Mouse (Mus musculus): ENCODE results near the gene Zim1. TPM values are rescaled to one million over a fixed set of nuclear protein-coding genes. Genes with fewer than 3 reads are reported as not detected.

The Zim1 gene
- 9.5 and 12.7 TPM in 2 replicates for polyA plus RNA-seq (2016; fragmentation: Nextera tagmentation; extraction: Ambion mirVana)

- H3K27ac ChIP-seq (ENCODE audit: poor library complexity, severe bottlenecking): peak within 1 kb of the TSS; percentile 19; the same call in 1 of the 2 replicates
Observed at GRCm38 (mm10) chr7:6696241-6697045, at the start of gene Zim1. Zim1 (minus strand) TSS chr7:6696450.

DNA sequence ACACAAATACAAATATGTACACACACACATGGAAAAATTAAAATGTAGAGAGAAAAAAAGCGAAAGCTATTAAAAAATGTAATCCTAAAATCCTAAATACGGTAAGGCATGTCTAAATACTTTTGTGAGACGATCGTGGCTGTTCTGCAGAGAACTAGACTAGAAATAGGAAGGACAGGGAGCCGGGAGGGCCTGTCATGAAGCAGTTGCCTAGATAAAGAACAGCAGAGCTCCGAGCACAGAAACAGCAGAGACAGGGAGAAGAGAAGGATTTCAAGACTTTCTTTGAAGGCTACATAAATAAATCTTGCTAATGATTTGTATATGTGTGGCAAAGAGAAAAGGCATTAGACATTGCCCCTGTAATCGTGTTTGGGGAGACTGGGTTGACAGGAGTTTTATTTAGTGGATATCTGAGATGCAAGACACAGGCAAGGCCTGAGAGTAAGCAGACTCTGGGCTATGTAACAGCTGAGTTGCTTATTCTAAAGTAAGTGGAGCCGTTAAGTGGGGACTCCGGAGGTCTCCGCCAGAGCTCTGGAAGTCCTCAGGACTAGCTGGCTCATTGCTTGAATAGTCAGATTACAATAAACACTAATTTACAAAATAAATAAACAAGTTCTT is 48.1 kb upstream of the Zim1 start:
- Histone ChIP-seq H3K4me2 (no peak overlapping the region), H3K9ac (no peak overlapping the region)
- 22% methylated on average over 10 of the region's 10 CpGs for WGBS

More at GRCm38 (mm10) chr7:6696241-6697045, at the start of gene Zim1:
- Histone ChIP-seq H3K4me2 (peak within 1 kb of the TSS; percentile 76), H3K9me3 (replicated peaks) (no peaks in the 10 kb centered on the region), H3K9ac (peak within 1 kb of the TSS; percentile 79), H3K4me1 (replicated peaks) (peaks cover 14% of the 10 kb centered on the region), H3K36me3 (no peaks in the 10 kb centered on the region), H3K27me3 (replicated peaks) (no peaks in the 10 kb centered on the region), H3K4me3 (peak within 1 kb of the TSS; percentile 62)
- peak; percentile 98 for ATAC-seq (ENCODE audit: insufficient number of reproducible peaks, low FRiP score)
- 10% methylated on average over 32 of the region's 32 CpGs for WGBS

DNA sequence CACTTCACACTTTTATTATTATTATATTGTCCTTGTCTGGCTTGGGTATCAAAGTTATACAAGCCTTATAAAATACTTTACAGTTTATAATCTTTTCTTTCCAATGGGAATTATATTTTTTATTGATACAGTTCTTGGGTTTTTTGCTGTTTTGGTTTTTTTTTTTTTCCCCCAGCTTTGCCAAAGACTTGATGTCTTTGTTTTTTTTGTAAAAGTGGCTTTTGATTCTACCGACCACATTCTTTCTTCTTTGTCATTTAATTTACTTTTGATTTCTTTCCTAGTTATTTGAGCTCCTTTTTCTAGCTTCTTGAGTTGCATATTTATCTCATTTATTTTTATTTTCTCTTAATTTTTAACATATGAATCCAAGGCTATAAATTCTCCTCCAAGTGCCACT is 39.8 kb upstream of the Zim1 start:
- Histone ChIP-seq H3K27ac (ENCODE audit: poor library complexity, severe bottlenecking) (no peak overlapping the region), H3K36me3 (no peaks in the 10 kb centered on the region), H3K9ac (no peak overlapping the region), H3K4me3 (no peak overlapping the region), H3K4me1 (replicated peaks) (no peaks in the 10 kb centered on the region), H3K4me2 (no peak overlapping the region), H3K9me3 (replicated peaks) (no peaks in the 10 kb centered on the region; the same call in 1 of the 2 replicates), H3K27me3 (replicated peaks) (no peaks in the 10 kb centered on the region)
- WGBS: 80% methylated on average over 1 of the region's 1 CpGs
- ATAC-seq (ENCODE audit: insufficient number of reproducible peaks, low FRiP score): no peak

More for the DNA sequence above, 48.1 kb upstream of the Zim1 start:
- H3K9me3 ChIP-seq (replicated peaks): no peaks in the 10 kb centered on the region
- H3K27me3 ChIP-seq (replicated peaks): no peaks in the 10 kb centered on the region
- no peak overlapping the region for H3K4me3 ChIP-seq
- peaks cover 13% of the 10 kb centered on the region for H3K4me1 ChIP-seq (replicated peaks)
- no peaks in the 10 kb centered on the region for H3K36me3 ChIP-seq
- peak; percentile 36; the same call in 1 of the 2 replicates for ATAC-seq (ENCODE audit: insufficient number of reproducible peaks, low FRiP score)
- peak overlapping the region; percentile 75 for H3K27ac ChIP-seq (ENCODE audit: poor library complexity, severe bottlenecking)

DNA sequence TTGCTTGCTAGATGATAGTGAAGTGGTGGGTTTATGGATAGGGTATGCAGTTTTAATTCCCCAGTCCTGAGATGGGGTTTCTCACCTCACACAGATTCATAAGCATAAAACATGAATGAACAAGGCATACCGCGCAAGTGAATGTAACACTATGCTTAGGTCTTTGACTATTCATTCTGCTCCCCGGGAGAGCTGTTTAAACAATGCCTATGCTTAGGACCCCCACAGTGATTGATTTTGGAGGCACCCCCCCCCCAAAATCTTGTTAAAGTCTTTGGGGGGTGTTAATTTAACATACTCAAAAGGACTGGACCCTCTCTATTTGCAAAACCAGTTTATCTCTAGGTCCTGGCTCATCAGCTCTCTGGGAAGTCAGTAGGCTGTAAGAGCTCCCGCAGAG is 35.7 kb upstream of the Zim1 start:
- Histone ChIP-seq H3K9me3 (replicated peaks) (peaks cover 37% of the 10 kb centered on the region), H3K36me3 (no peaks in the 10 kb centered on the region), H3K4me1 (replicated peaks) (0 out of 2 replicates have a peak, but pooled peaks cover 3% of the 10 kb centered on the region), H3K27ac (ENCODE audit: poor library complexity, severe bottlenecking) (peak overlapping the region; percentile 52), H3K27me3 (replicated peaks) (no peaks in the 10 kb centered on the region), H3K4me2 (peak overlapping the region; percentile 62), H3K9ac (peak overlapping the region; percentile 17), H3K4me3 (peak overlapping the region; percentile 63)
- WGBS: 52% methylated on average over 4 of the region's 4 CpGs
- no peak for ATAC-seq (ENCODE audit: insufficient number of reproducible peaks, low FRiP score)

DNA sequence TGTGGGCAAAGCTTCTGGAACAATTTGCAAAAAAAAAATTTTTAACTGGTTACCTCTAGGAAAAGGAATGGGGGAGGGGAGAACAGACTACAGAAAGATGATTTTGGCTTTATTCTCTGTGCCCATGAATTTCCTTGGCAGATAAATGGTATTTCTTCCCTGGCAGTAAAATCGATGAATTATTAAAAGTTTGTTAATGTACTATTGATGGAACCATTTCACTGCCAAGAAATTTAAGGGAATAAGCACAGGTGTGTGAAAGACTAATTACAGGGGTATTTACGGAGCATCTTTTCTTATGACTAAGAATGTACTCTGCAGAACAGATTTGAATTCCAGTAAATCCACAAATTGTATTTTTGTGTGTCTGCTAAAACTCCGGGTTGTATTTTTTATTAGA is 35.1 kb upstream of the Zim1 start:
- H3K9me3 ChIP-seq (replicated peaks): peaks cover 38% of the 10 kb centered on the region
- H3K27me3 ChIP-seq (replicated peaks): no peaks in the 10 kb centered on the region
- no peak for ATAC-seq (ENCODE audit: insufficient number of reproducible peaks, low FRiP score)
- H3K27ac ChIP-seq (ENCODE audit: poor library complexity, severe bottlenecking): no peak overlapping the region
- peak overlapping the region; percentile 63 for H3K4me3 ChIP-seq
- H3K9ac ChIP-seq: no peak overlapping the region
- H3K4me2 ChIP-seq: no peak overlapping the region
- peaks cover 2% of the 10 kb centered on the region; the same call in 1 of the 2 replicates for H3K36me3 ChIP-seq
- 0 out of 2 replicates have a peak, but pooled peaks cover 4% of the 10 kb centered on the region for H3K4me1 ChIP-seq (replicated peaks)
- 45% methylated on average over 3 of the region's 3 CpGs for WGBS

GRCm38 (mm10) chr7:6730801-6731200 is 34.6 kb upstream of the Zim1 start:
- peak overlapping the region; percentile 57 for H3K27ac ChIP-seq (ENCODE audit: poor library complexity, severe bottlenecking)
- no peaks in the 10 kb centered on the region for H3K27me3 ChIP-seq (replicated peaks)
- H3K36me3 ChIP-seq: peaks cover 4% of the 10 kb centered on the region
- H3K9ac ChIP-seq: peak overlapping the region; percentile 87
- H3K4me2 ChIP-seq: peak overlapping the region; percentile 67
- H3K4me1 ChIP-seq (replicated peaks): 0 out of 2 replicates have a peak, but pooled peaks cover 4% of the 10 kb centered on the region
- H3K9me3 ChIP-seq (replicated peaks): peaks cover 38% of the 10 kb centered on the region
- H3K4me3 ChIP-seq: peak overlapping the region; percentile 63
- no peak for ATAC-seq (ENCODE audit: insufficient number of reproducible peaks, low FRiP score)
- 49% methylated on average over 15 of the region's 15 CpGs for WGBS

- H3K9ac ChIP-seq: peak within 1 kb of the TSS; percentile 87
- H3K4me1 ChIP-seq (replicated peaks): 0 out of 2 replicates have a peak, but pooled peaks cover 4% of the 10 kb centered on the region
- WGBS: 56% methylated on average over 24 of the region's 24 CpGs
- peak within 1 kb of the TSS; percentile 63 for H3K4me3 ChIP-seq
- no peaks in the 10 kb centered on the region for H3K27me3 ChIP-seq (replicated peaks)
- H3K27ac ChIP-seq (ENCODE audit: poor library complexity, severe bottlenecking): peak within 1 kb of the TSS; percentile 93
- H3K9me3 ChIP-seq (replicated peaks): peaks cover 38% of the 10 kb centered on the region
- H3K4me2 ChIP-seq: peak within 1 kb of the TSS; percentile 67
- H3K36me3 ChIP-seq: peaks cover 9% of the 10 kb centered on the region
- peak; percentile 67 for ATAC-seq (ENCODE audit: insufficient number of reproducible peaks, low FRiP score)
Observed at GRCm38 (mm10) chr7:6730241-6730640, 34.0 kb upstream of the Zim1 start, which contains the start of the genes Peg3 and Usp29. Peg3 (minus strand) TSS chr7:6730431. Usp29 (plus strand) TSS chr7:6730578.

DNA sequence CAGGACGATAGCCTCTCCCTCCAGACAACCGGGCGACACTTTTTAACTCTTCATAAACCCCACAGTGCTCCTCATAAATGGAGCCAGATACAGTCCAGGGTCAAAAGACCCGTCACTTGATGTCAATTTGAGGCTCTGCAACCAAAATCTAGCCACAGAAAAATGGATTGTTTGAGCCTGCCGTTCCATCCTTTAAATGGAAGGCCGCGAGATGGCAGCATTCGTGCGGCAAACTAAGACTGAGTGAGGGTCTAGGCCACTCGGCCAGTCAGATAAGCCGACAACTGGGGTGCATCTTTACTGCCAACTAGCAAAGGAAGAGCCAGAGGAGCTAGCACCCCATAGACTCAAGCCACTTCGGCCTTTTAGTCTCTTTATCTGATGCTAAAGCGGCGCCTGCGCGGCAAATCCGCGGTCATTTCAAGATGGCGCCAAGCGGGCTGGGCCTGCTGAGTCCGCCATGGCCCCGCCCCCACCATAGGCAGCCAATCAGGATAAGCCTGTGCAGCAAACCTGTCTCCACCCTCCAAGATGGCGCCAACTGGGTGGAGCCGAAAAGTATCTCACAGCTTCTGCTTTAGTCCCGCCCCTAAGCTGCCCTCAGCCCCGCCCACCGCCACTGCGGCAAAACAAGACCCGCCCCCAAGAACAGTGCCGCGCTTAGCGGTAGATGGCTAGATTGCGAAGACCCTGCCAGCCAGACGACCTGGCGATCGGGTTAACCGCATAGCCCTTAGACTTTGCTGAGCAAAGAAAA is 33.0 kb upstream of the Zim1 start:
- H3K4me1 ChIP-seq (replicated peaks): 0 out of 2 replicates have a peak, but pooled peaks cover 4% of the 10 kb centered on the region
- H3K36me3 ChIP-seq: peaks cover 18% of the 10 kb centered on the region
- peak overlapping the region; percentile 93 for H3K27ac ChIP-seq (ENCODE audit: poor library complexity, severe bottlenecking)
- peak; percentile 76 for ATAC-seq (ENCODE audit: insufficient number of reproducible peaks, low FRiP score)
- H3K4me3 ChIP-seq: peak overlapping the region; percentile 63
- H3K9ac ChIP-seq: peak overlapping the region; percentile 87
- WGBS: 47% methylated on average over 37 of the region's 37 CpGs
- H3K9me3 ChIP-seq (replicated peaks): peaks cover 38% of the 10 kb centered on the region
- H3K27me3 ChIP-seq (replicated peaks): no peaks in the 10 kb centered on the region
- peak overlapping the region; percentile 67 for H3K4me2 ChIP-seq

GRCm38 (mm10) chr7:6728263-6728931 is 32.1 kb upstream of the Zim1 start:
- 46% methylated on average over 19 of the region's 19 CpGs for WGBS

More at GRCm38 (mm10) chr7:6728263-6728931, 32.1 kb upstream of the Zim1 start:
- 0 out of 2 replicates have a peak, but pooled peaks cover 4% of the 10 kb centered on the region for H3K4me1 ChIP-seq (replicated peaks)
- H3K9me3 ChIP-seq (replicated peaks): peaks cover 38% of the 10 kb centered on the region
- peaks cover 27% of the 10 kb centered on the region for H3K36me3 ChIP-seq
- peak overlapping the region; percentile 63 for H3K4me3 ChIP-seq
- no peaks in the 10 kb centered on the region for H3K27me3 ChIP-seq (replicated peaks)
- peak; percentile 85 for ATAC-seq (ENCODE audit: insufficient number of reproducible peaks, low FRiP score)
- H3K4me2 ChIP-seq: peak overlapping the region; percentile 45
- H3K9ac ChIP-seq: 0 out of 2 replicates have a peak overlapping the region, but pooled peaks have one; percentile 16
- H3K27ac ChIP-seq (ENCODE audit: poor library complexity, severe bottlenecking): peak overlapping the region; percentile 93
